Mouse (Mus musculus) intestine, embryonic 14.5 days (tissue): ENCODE results near the gene Serp2. TPM values are rescaled to one million over a fixed set of nuclear protein-coding genes. Genes with fewer than 3 reads are reported as not detected.

Source experiments
- ATAC-seq: fragments of 200-750 bp; cut with Nextera tagmentation; replicated peaks from 2 replicates; pipeline ENCODE4 v1.8.0; 2017; ENCODE audit warnings: low read depth, moderate number of reproducible peaks, moderate TSS enrichment, moderate library complexity; ENCODE audit not compliant: low FRiP score, low TSS enrichment
- DNase-seq: peaks from one replicate; pipeline ENCODE4 v3.0.0-alpha.2; 2018; ENCODE audit warnings: low spot score
- H3K27ac ChIP-seq: fragments of 300-500 bp; sonication (generic); 2 replicates; pipeline ENCODE4 v1.5.1; 2014; ENCODE audit warnings: low read depth, mild to moderate bottlenecking, control low read depth
- H3K27me3 ChIP-seq: fragments of 300-500 bp; sonication (generic); replicated peaks from 2 replicates; pipeline ENCODE4 v1.6.1; 2014; ENCODE audit warnings: low read length, control low read depth; ENCODE audit not compliant: control insufficient read depth, insufficient read depth
- H3K36me3 ChIP-seq: fragments of 300-500 bp; sonication (generic); 2 replicates; pipeline ENCODE4 v1.6.1; 2014; ENCODE audit warnings: low read length, control low read depth; ENCODE audit not compliant: control insufficient read depth, insufficient read depth
- H3K4me1 ChIP-seq: fragments of 300-500 bp; sonication (generic); replicated peaks from 2 replicates; pipeline ENCODE4 v1.6.1; 2014; ENCODE audit warnings: low read length, control low read depth, mixed read lengths; ENCODE audit not compliant: control insufficient read depth, insufficient read depth
- H3K4me2 ChIP-seq: fragments of 300-500 bp; sonication (generic); 2 replicates; pipeline ENCODE4 v1.6.1; 2014; ENCODE audit warnings: low read length
- H3K4me3 ChIP-seq: fragments of 300-500 bp; sonication (generic); 2 replicates; pipeline ENCODE4 v1.5.1; 2014; ENCODE audit warnings: low read depth, low read length, control low read depth, mixed read lengths
- H3K9ac ChIP-seq: fragments of 300-500 bp; sonication (generic); 2 replicates; pipeline ENCODE4 v1.6.1; 2014; ENCODE audit warnings: mild to moderate bottlenecking, low read length
- H3K9me3 ChIP-seq: fragments of 300-500 bp; sonication (generic); 2 replicates; pipeline ENCODE4 v1.6.1; 2016; ENCODE audit warnings: low read length, control low read depth; ENCODE audit not compliant: control insufficient read depth
- WGBS: fragments of 180-500 bp; shearing (Covaris S2); extraction: QIAGEN DNeasy Blood & Tissue Kit; methylation state at CpG from one replicate; pipeline ENCODE4 v1.1.7; 2014; 5-methylcytosine and 5-hydroxymethylcytosine counted together
- polyA plus RNA-seq: library from polyadenylated mRNA; unstranded; fragments of >200 nt; fragmentation: Nextera tagmentation; extraction: Ambion mirVana; gene quantifications from 2 replicates; pipeline ENCODE4 v1.2.1, GENCODE M21; 2014

The Serp2 gene
- polyA plus RNA-seq, 1 experiment from 2014 or later = 13.6 TPM

DNA sequence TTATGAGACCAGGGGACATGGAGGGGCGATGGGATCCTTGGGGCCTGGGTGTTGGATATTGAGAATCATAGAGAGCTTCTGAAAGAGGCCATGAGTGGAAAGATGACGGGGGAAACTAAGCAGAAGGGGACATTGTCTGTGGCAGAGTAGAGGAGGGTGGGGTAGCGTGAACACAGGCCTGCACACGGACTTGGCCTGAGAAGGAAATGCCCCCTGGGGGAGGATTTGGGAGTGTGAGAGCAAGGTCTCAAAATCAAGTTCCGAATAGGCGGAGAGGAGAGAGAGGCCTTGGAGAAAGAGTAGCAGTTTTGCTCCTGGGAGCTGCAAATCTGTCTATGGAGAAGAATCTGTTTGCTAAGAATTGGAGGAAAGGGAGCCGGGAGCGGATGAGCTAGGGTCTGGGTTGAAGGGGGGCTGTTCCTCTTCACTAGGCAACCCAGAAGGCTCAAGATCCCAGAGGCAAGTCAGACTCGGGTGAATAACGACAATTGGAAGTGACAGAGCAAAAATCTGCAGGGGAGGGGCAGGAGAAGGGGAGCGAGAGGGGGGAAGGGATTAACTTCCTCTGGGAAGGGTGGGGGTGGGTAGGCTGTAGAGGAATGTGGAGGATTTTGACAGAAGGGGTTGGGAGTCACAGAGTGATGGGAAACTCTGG, 43.2 kb downstream of the Serp2 start:
- Histone ChIP-seq H3K4me2 (peak overlapping the region; percentile 26), H3K4me3 (no peak overlapping the region), H3K9ac (no peak overlapping the region), H3K9me3 (peaks cover 4% of the 10 kb centered on the region; the same call in 1 of the 2 replicates), H3K36me3 (no peaks in the 10 kb centered on the region), H3K27me3 (no peaks in the 10 kb centered on the region), H3K27ac (peak overlapping the region; percentile 60; the same call in 1 of the 2 replicates), H3K4me1 (peaks cover 14% of the 10 kb centered on the region)
- ATAC-seq = 0 out of 2 replicates have a peak, but pooled peaks have one; percentile 20
- DNase-seq = no peak
- 29% methylated on average over 11 of the region's 11 CpGs for WGBS

DNA sequence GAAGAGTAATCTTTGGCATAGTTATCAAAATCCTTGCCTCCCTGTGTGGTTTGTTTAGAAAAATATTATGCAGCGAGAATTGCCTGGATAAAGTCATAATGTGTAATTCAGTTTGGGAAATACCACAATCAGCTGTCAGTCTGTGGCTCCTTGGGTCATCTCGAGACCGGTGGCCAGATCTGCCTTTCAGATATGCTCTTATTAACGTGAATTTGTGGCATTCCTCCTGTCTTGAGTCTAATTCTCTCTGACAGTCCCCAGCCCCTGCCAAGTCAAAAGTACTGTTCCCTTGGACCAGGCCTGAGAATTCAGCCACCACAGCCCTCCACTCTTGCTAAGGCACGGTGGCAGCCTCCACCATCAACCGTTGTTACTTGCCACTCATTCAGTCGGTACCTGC, 44.7 kb downstream of the Serp2 start:
- H3K4me2 ChIP-seq = no peak overlapping the region
- ATAC-seq (no peak), DNase-seq (no peak)
- H3K4me1 ChIP-seq = peaks cover 25% of the 10 kb centered on the region
- no peaks in the 10 kb centered on the region for H3K27me3 ChIP-seq
- H3K9ac ChIP-seq = no peak overlapping the region
- H3K27ac ChIP-seq = no peak overlapping the region
- no peak overlapping the region for H3K4me3 ChIP-seq
- peaks cover 15% of the 10 kb centered on the region for H3K36me3 ChIP-seq
- peaks cover 4% of the 10 kb centered on the region; the same call in 1 of the 2 replicates for H3K9me3 ChIP-seq
- WGBS = 69% methylated on average over 7 of the region's 7 CpGs

DNA sequence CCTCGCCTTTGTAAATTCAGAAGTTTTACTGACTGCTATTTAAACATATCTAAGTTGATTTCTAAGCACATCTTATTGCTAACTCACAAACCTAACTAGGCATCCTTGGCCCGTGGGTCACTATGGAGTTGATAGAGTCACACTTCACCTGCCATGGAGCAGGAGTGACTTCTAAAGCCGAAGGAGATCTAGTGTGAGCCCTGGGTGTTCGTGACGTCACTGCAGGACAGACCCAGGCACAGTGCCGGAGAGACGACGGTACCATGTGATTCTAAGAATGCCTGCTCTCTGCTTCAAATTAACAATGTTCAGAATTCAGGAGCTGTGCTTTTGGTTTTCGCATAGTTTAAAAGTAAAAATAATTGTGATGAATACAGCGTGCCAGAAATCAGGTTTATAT, 48.0 kb downstream of the Serp2 start:
- Histone ChIP-seq H3K4me2 (no peak overlapping the region), H3K27me3 (no peaks in the 10 kb centered on the region), H3K9ac (no peak overlapping the region), H3K4me1 (peaks cover 28% of the 10 kb centered on the region), H3K4me3 (no peak overlapping the region), H3K9me3 (peaks cover 4% of the 10 kb centered on the region; the same call in 1 of the 2 replicates), H3K27ac (no peak overlapping the region), H3K36me3 (peaks cover 23% of the 10 kb centered on the region)
- 71% methylated on average over 10 of the region's 10 CpGs for WGBS
- no peak for DNase-seq
- no peak for ATAC-seq

- H3K27me3 ChIP-seq = no peaks in the 10 kb centered on the region
- peak overlapping the region; percentile 95; the same call in 1 of the 2 replicates for H3K4me2 ChIP-seq
- H3K4me3 ChIP-seq = no peak overlapping the region
- H3K27ac ChIP-seq = peak overlapping the region; percentile 24; the same call in 1 of the 2 replicates
- H3K9me3 ChIP-seq = peaks cover 4% of the 10 kb centered on the region; the same call in 1 of the 2 replicates
- H3K4me1 ChIP-seq = peaks cover 25% of the 10 kb centered on the region
- ATAC-seq (no peak), DNase-seq (no peak)
- no peak overlapping the region for H3K9ac ChIP-seq
- H3K36me3 ChIP-seq = peaks cover 23% of the 10 kb centered on the region
- 69% methylated on average over 9 of the region's 9 CpGs for WGBS
Observed at GRCm38 (mm10) chr14:76507804-76508500, 48.7 kb downstream of the Serp2 start.

GRCm38 (mm10) chr14:76507357-76507756, 49.3 kb downstream of the Serp2 start:
- Histone ChIP-seq H3K4me1 (peaks cover 22% of the 10 kb centered on the region), H3K27ac (no peak overlapping the region), H3K4me2 (peak overlapping the region; percentile 95), H3K4me3 (peak overlapping the region; percentile 75; the same call in 1 of the 2 replicates), H3K9me3 (peaks cover 4% of the 10 kb centered on the region; the same call in 1 of the 2 replicates), H3K27me3 (no peaks in the 10 kb centered on the region), H3K9ac (no peak overlapping the region), H3K36me3 (peaks cover 23% of the 10 kb centered on the region)
- WGBS = 88% methylated on average over 7 of the region's 7 CpGs
- ATAC-seq (no peak), DNase-seq (no peak)

DNA sequence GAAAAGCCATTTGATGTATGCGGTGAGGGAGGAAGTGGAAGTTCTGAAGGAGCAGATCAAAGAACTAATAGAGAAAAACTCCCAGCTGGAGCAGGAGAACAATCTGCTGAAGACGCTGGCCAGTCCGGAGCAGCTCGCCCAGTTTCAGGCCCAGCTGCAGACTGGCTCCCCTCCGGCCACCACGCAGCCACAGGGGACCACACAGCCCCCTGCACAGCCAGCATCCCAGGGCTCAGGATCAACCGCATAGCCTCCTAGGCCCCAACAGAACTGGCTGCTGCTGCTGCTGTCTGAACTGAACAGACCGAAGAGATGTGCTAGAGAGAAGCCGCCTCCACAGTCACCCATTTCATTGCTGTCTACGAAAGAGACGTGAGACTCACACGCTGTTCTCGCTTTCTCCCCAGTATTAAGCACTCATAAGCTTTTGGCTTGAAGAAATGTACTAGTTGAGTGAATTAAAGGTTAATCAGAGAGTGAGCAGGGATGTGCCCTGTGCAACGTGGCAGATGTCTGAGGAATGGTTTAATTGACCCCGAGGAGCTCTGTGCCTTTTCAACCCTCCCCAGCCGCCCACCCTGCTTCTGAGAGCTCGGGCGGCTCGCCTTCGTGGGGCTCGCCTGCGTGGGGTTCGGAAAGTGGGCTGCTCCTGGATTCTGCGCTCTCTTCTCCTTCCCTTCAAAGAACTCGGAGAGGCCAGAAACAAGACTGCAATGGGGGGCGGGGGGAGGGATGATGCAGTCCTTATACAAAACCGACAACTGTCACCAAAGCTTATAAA, 50.1 kb downstream of the Serp2 start:
- peaks cover 22% of the 10 kb centered on the region for H3K4me1 ChIP-seq
- no peak for DNase-seq
- ATAC-seq = no peak
- H3K27ac ChIP-seq = peak overlapping the region; percentile 100
- peaks cover 4% of the 10 kb centered on the region; the same call in 1 of the 2 replicates for H3K9me3 ChIP-seq
- WGBS = 37% methylated on average over 27 of the region's 27 CpGs
- no peaks in the 10 kb centered on the region for H3K27me3 ChIP-seq
- peak overlapping the region; percentile 75 for H3K4me3 ChIP-seq
- peak overlapping the region; percentile 95 for H3K4me2 ChIP-seq
- peaks cover 23% of the 10 kb centered on the region for H3K36me3 ChIP-seq
- peak overlapping the region; percentile 100 for H3K9ac ChIP-seq

- peak overlapping the region; percentile 95 for H3K4me2 ChIP-seq
- DNase-seq = peak; percentile 92
- peak overlapping the region; percentile 100 for H3K27ac ChIP-seq
- H3K36me3 ChIP-seq = peaks cover 23% of the 10 kb centered on the region
- 0% methylated on average over 31 of the region's 31 CpGs for WGBS
- peaks cover 3% of the 10 kb centered on the region; the same call in 1 of the 2 replicates for H3K9me3 ChIP-seq
- H3K4me1 ChIP-seq = peaks cover 22% of the 10 kb centered on the region
- ATAC-seq = peak; percentile 82
- H3K4me3 ChIP-seq = peak overlapping the region; percentile 75
- H3K9ac ChIP-seq = peak overlapping the region; percentile 100
- H3K27me3 ChIP-seq = no peaks in the 10 kb centered on the region
Observed at GRCm38 (mm10) chr14:76505439-76506220, 51.1 kb downstream of the Serp2 start.

DNA sequence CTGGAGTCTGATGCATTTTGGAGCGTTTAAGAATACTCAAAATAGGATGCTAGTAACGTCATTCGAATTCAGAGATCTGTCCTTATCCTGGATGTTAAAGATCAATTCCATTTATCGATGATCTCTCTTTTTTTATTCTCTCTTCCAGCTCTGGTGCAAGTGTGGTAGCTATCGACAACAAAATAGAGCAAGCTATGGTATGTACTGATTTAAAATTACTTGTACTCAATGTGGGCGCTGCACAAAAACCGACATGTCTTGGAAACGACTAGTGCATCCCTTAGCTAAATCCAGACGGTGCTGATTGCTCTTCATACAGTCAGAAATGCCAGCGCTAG, 51.6 kb downstream of the Serp2 start:
- Histone ChIP-seq H3K27me3 (no peaks in the 10 kb centered on the region), H3K9me3 (no peaks in the 10 kb centered on the region), H3K36me3 (peaks cover 23% of the 10 kb centered on the region), H3K4me1 (peaks cover 27% of the 10 kb centered on the region), H3K27ac (peak overlapping the region; percentile 100), H3K9ac (peak overlapping the region; percentile 100), H3K4me2 (peak overlapping the region; percentile 95), H3K4me3 (peak overlapping the region; percentile 75)
- under 1% methylated on average over 10 of the region's 10 CpGs for WGBS
- DNase-seq = no peak
- no peak for ATAC-seq
